Comparison of ENCODE assay signal across 9 mouse cellular contexts in the genomic region with DNA sequence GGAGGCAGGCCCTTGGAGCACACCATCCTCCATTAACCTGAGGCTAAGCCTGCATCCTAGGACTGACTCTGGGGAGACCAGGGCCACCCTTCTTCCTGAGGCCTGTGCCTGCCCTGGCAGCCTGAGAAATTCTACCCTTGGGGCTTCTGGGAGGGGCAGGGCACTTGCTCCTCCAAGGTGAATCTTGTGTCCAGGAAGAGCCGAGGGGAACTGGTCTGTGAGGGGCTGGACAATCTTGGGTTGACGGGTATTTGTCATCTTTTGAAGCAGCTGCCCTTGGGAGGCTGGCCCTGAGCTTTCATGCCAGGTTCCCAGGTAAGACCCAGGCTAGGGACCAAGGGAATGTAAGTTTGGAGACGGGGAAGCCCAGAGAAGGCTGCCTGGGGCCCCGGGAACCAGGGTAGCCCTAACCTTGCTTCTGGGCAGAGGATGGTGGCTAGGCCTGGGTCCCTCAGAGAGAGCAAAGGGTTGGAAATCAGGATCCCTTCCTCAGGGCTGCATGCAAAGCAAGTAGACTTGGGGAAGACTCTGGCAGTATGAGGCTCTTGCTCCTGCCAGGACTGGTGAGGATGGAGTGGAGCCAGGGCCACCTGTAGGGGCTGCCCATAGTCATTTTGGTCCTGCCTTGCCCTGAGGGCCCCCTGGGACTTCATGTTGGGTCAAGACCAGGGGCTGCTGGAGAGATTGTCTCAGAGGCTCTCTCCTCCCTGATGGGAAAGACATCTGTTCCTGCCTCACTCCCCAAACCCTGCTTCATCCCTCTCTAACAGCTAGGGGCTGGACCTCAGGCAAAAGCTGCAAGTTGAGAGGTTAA. TPM values are rescaled to one million over a fixed set of nuclear protein-coding genes. Genes with fewer than 3 reads are reported as not detected.
DNase-seq lines count a peak whose midpoint lies in the region; ATAC-seq and TF ChIP-seq lines count a peak whose summit lies in the region.
"Had no signal": no experiment of that assay in that cellular context is flagged by ENCODE, and none has a peak within 500 bp of the region (broad histone marks: within the 10 kb centered on the region; RNA-seq: fewer than 3 reads in every experiment).

No protein-coding gene starts in this region.

- TF ChIP-seq CTCF in liver, postnatal 0 days (IDR thresholded peaks at IDR 0.05; ENCODE audit: low read depth): no peak

- peak overlapping the region; percentile 38; the same call in 1 of the 2 replicates for H3K27ac ChIP-seq in liver, embryonic 11.5 days (ENCODE audit: low read depth, low read length)
- no peak overlapping the region for H3K27ac ChIP-seq in liver, postnatal 0 days (ENCODE audit: low read depth)
- 0 out of 2 replicates have a peak overlapping the region, but pooled peaks have one; percentile 6 for H3K27ac ChIP-seq in hindbrain, embryonic 11.5 days (ENCODE audit: low read depth, low read length)
- H3K27ac ChIP-seq in midbrain, embryonic 14.5 days (replicated peaks; ENCODE audit: low read depth, low read length): no peak overlapping the region
- H3K27ac ChIP-seq: limb, embryonic 12.5 days had no signal

- no peak for TF ChIP-seq EP300 in liver, postnatal 0 days (IDR thresholded peaks at IDR 0.05; ENCODE audit: low read depth)

- H3K4me3 ChIP-seq in erythroblast, embryonic 14.5 days (replicated peaks): peak overlapping the region; percentile 64
- peak overlapping the region; percentile 91; the same call in 1 of the 2 replicates for H3K4me3 ChIP-seq in liver, embryonic 11.5 days (ENCODE audit: low read depth, low read length)
- H3K4me3 ChIP-seq in liver, postnatal 0 days (ENCODE audit: low read depth, low read length): no peak overlapping the region
- H3K4me3 ChIP-seq in hindbrain, embryonic 11.5 days (ENCODE audit: low read depth, low read length): no peak overlapping the region
- H3K4me3 ChIP-seq in midbrain, embryonic 14.5 days (replicated peaks; ENCODE audit: low read depth, low read length): no peak overlapping the region

- H3K4me1 ChIP-seq in erythroblast, embryonic 14.5 days (ENCODE audit: control insufficient read depth): peaks cover 91% of the 10 kb centered on the region
- H3K4me1 ChIP-seq in liver, embryonic 11.5 days (replicated peaks; ENCODE audit: control insufficient read depth, insufficient read depth, low read length): peaks cover 39% of the 10 kb centered on the region
- H3K4me1 ChIP-seq in liver, postnatal 0 days (ENCODE audit: insufficient read depth): peaks cover 32% of the 10 kb centered on the region
- peaks cover 5% of the 10 kb centered on the region; the same call in 1 of the 2 replicates for H3K4me1 ChIP-seq in hindbrain, embryonic 11.5 days (replicated peaks; ENCODE audit: control insufficient read depth, insufficient read depth, low read length)
- peaks cover 31% of the 10 kb centered on the region for H3K4me1 ChIP-seq in midbrain, embryonic 14.5 days (ENCODE audit: control insufficient read depth, insufficient read depth, low read length)

- peak overlapping the region; percentile 99 for H3K4me2 ChIP-seq in liver, embryonic 11.5 days
- no peak overlapping the region for H3K4me2 ChIP-seq in liver, postnatal 0 days (ENCODE audit: low read depth, low read length)
- H3K4me2 ChIP-seq in hindbrain, embryonic 11.5 days (replicated peaks; ENCODE audit: low read depth, low read length): no peak overlapping the region
- peak overlapping the region; percentile 100; the same call in 1 of the 2 replicates for H3K4me2 ChIP-seq in midbrain, embryonic 14.5 days (ENCODE audit: low read length)

- H3K27me3 ChIP-seq in erythroblast, embryonic 14.5 days (ENCODE audit: control insufficient read depth): no peaks in the 10 kb centered on the region
- H3K27me3 ChIP-seq in liver, embryonic 11.5 days (replicated peaks; ENCODE audit: control insufficient read depth, insufficient read depth, low read length): no peaks in the 10 kb centered on the region
- H3K27me3 ChIP-seq in liver, postnatal 0 days (ENCODE audit: insufficient read depth, low read length): no peaks in the 10 kb centered on the region
- H3K27me3 ChIP-seq in hindbrain, embryonic 11.5 days (ENCODE audit: control insufficient read depth, insufficient read depth, low read length): no peaks in the 10 kb centered on the region
- no peaks in the 10 kb centered on the region for H3K27me3 ChIP-seq in midbrain, embryonic 14.5 days (ENCODE audit: control insufficient read depth, insufficient read depth, low read length)
- H3K27me3 ChIP-seq: limb, embryonic 12.5 days had no signal

- H3K9me3 ChIP-seq in erythroblast, embryonic 14.5 days (ENCODE audit: control insufficient read depth, low read length): no peaks in the 10 kb centered on the region
- no peaks in the 10 kb centered on the region for H3K9me3 ChIP-seq in liver, embryonic 11.5 days (ENCODE audit: control insufficient read depth, low read length)
- no peaks in the 10 kb centered on the region for H3K9me3 ChIP-seq in liver, postnatal 0 days (ENCODE audit: low read length)
- H3K9me3 ChIP-seq in hindbrain, embryonic 11.5 days (ENCODE audit: control insufficient read depth, low read length): no peaks in the 10 kb centered on the region
- no peaks in the 10 kb centered on the region for H3K9me3 ChIP-seq in midbrain, embryonic 14.5 days (ENCODE audit: control insufficient read depth, low read length)
- H3K9me3 ChIP-seq: limb, embryonic 12.5 days had no signal

- ATAC-seq in erythroblast, adult 5-6 weeks (replicated peaks; ENCODE audit: low FRiP score, poor library complexity, severe bottlenecking): no peak
- ATAC-seq in liver, embryonic 11.5 days (replicated peaks; ENCODE audit: low FRiP score): no peak
- ATAC-seq in liver, postnatal 0 days: no peak
- no peak for ATAC-seq in hindbrain, embryonic 11.5 days (ENCODE audit: low FRiP score)
- no peak for ATAC-seq in midbrain, embryonic 14.5 days (ENCODE audit: low FRiP score, low TSS enrichment)

- H3K9ac ChIP-seq in liver, embryonic 11.5 days (ENCODE audit: low read depth, low read length): peak overlapping the region; percentile 97
- no peak overlapping the region for H3K9ac ChIP-seq in liver, postnatal 0 days (replicated peaks)
- H3K9ac ChIP-seq in hindbrain, embryonic 11.5 days (ENCODE audit: low read depth, low read length): no peak overlapping the region
- H3K9ac ChIP-seq in midbrain, embryonic 14.5 days (replicated peaks; ENCODE audit: low read length): peak overlapping the region; percentile 82; the same call in 1 of the 2 replicates

- H3K36me3 ChIP-seq in erythroblast, embryonic 14.5 days (ENCODE audit: control insufficient read depth): peaks cover 81% of the 10 kb centered on the region
- peaks cover 60% of the 10 kb centered on the region for H3K36me3 ChIP-seq in liver, embryonic 11.5 days (ENCODE audit: control insufficient read depth, insufficient read depth, low read length)
- peaks cover 59% of the 10 kb centered on the region for H3K36me3 ChIP-seq in liver, postnatal 0 days (replicated peaks; ENCODE audit: insufficient read depth, low read length)
- H3K36me3 ChIP-seq in hindbrain, embryonic 11.5 days (ENCODE audit: control insufficient read depth, insufficient read depth, low read length): peaks cover 33% of the 10 kb centered on the region
- peaks cover 72% of the 10 kb centered on the region for H3K36me3 ChIP-seq in midbrain, embryonic 14.5 days (ENCODE audit: control insufficient read depth, insufficient read depth, low read length)

- no peak for DNase-seq in liver, embryonic 11.5 days (ENCODE audit: low spot score)
- no peak for DNase-seq in liver, postnatal 0 days
- DNase-seq in hindbrain, embryonic 11.5 days (ENCODE audit: low spot score): no peak
- DNase-seq in midbrain, embryonic 14.5 days: no peak
- no peak for DNase-seq in thymus, postnatal 14 days
- no peak for DNase-seq in embryo, embryonic 11 days

- WGBS in liver, embryonic 11.5 days: 83% methylated on average over 4 of the region's 4 CpGs
- WGBS in liver, postnatal 0 days (ENCODE audit: insufficient replicate concordance): 87% methylated on average over 4 of the region's 4 CpGs
- WGBS in hindbrain, embryonic 11.5 days: 87% methylated on average over 4 of the region's 4 CpGs
- 85% methylated on average over 4 of the region's 4 CpGs for WGBS in midbrain, embryonic 14.5 days

RNA-seq across cellular contexts. Expression of gene Nme3, which starts 1.9 kb away (rescaled TPM):
- polyA plus RNA-seq in erythroblast, embryonic 14.5 days (2012): 14.9 and 16.7 TPM in 2 replicates
- total RNA-seq in erythroblast, adult 5-6 weeks (2015; ENCODE audit: low replicate concordance): 15.0 and 18.3 TPM in 2 replicates
- total RNA-seq in erythroblast, adult 5-6 weeks (2017; ENCODE audit: low replicate concordance): 29.1 and 32.2 TPM in 2 replicates
- 70.5 and 76.3 TPM in 2 replicates for polyA plus RNA-seq in liver, embryonic 11.5 days (2014; fragmentation: Nextera tagmentation; extraction: Ambion mirVana)
- polyA plus RNA-seq in liver, postnatal 0 days (2015; fragmentation: Nextera tagmentation; extraction: Ambion mirVana): 37.1 and 37.8 TPM in 2 replicates
- 45.9 and 49.7 TPM in 2 replicates for polyA plus RNA-seq in hindbrain, embryonic 11.5 days (2014; fragmentation: Nextera tagmentation; extraction: Ambion mirVana)
- polyA plus RNA-seq in midbrain, embryonic 14.5 days (2014; fragmentation: Nextera tagmentation; extraction: Ambion mirVana): 77.4 and 112 TPM in 2 replicates

RNA-seq across cellular contexts. Expression of gene Mrps34, which starts 3.3 kb away (rescaled TPM):
- 6.4 and 7.5 TPM in 2 replicates for polyA plus RNA-seq in erythroblast, embryonic 14.5 days (2012)
- 4.8 and 7.1 TPM in 2 replicates for total RNA-seq in erythroblast, adult 5-6 weeks (2015; ENCODE audit: low replicate concordance)
- 2.0 and 5.0 TPM in 2 replicates for total RNA-seq in erythroblast, adult 5-6 weeks (2017; ENCODE audit: low replicate concordance)
- 123 and 129 TPM in 2 replicates for polyA plus RNA-seq in liver, embryonic 11.5 days (2014; fragmentation: Nextera tagmentation; extraction: Ambion mirVana)
- polyA plus RNA-seq in liver, postnatal 0 days (2015; fragmentation: Nextera tagmentation; extraction: Ambion mirVana): 99.6 and 101 TPM in 2 replicates
- polyA plus RNA-seq in hindbrain, embryonic 11.5 days (2014; fragmentation: Nextera tagmentation; extraction: Ambion mirVana): 70.5 and 73.3 TPM in 2 replicates
- 74.7 and 86.7 TPM in 2 replicates for polyA plus RNA-seq in midbrain, embryonic 14.5 days (2014; fragmentation: Nextera tagmentation; extraction: Ambion mirVana)

RNA-seq across cellular contexts. Expression of gene Eme2, which starts 3.4 kb away (rescaled TPM):
- 1.7 and 1.8 TPM in 2 replicates for polyA plus RNA-seq in erythroblast, embryonic 14.5 days (2012)
- 7.1 and 8.6 TPM in 2 replicates for total RNA-seq in erythroblast, adult 5-6 weeks (2015; ENCODE audit: low replicate concordance)
- 10.9 and 12.4 TPM in 2 replicates for total RNA-seq in erythroblast, adult 5-6 weeks (2017; ENCODE audit: low replicate concordance)
- polyA plus RNA-seq in liver, embryonic 11.5 days (2014; fragmentation: Nextera tagmentation; extraction: Ambion mirVana): 21.9 and 23.4 TPM in 2 replicates
- 11.3 and 11.9 TPM in 2 replicates for polyA plus RNA-seq in liver, postnatal 0 days (2015; fragmentation: Nextera tagmentation; extraction: Ambion mirVana)
- polyA plus RNA-seq in hindbrain, embryonic 11.5 days (2014; fragmentation: Nextera tagmentation; extraction: Ambion mirVana): 22.7 and 24.2 TPM in 2 replicates
- 21.6 and 26.9 TPM in 2 replicates for polyA plus RNA-seq in midbrain, embryonic 14.5 days (2014; fragmentation: Nextera tagmentation; extraction: Ambion mirVana)

RNA-seq across cellular contexts. Expression of gene Spsb3, which starts 11.8 kb away (rescaled TPM):
- 9.2 and 10.3 TPM in 2 replicates for polyA plus RNA-seq in erythroblast, embryonic 14.5 days (2012)
- 20.4 and 49.3 TPM in 2 replicates for total RNA-seq in erythroblast, adult 5-6 weeks (2015; ENCODE audit: low replicate concordance)
- total RNA-seq in erythroblast, adult 5-6 weeks (2017; ENCODE audit: low replicate concordance): 28.2 and 35.1 TPM in 2 replicates
- 35.0 and 40.9 TPM in 2 replicates for polyA plus RNA-seq in liver, embryonic 11.5 days (2014; fragmentation: Nextera tagmentation; extraction: Ambion mirVana)
- polyA plus RNA-seq in liver, postnatal 0 days (2015; fragmentation: Nextera tagmentation; extraction: Ambion mirVana): 43.5 and 45.5 TPM in 2 replicates
- polyA plus RNA-seq in hindbrain, embryonic 11.5 days (2014; fragmentation: Nextera tagmentation; extraction: Ambion mirVana): 43.4 and 46.5 TPM in 2 replicates
- polyA plus RNA-seq in midbrain, embryonic 14.5 days (2014; fragmentation: Nextera tagmentation; extraction: Ambion mirVana): 77.3 and 93.2 TPM in 2 replicates

RNA-seq across cellular contexts. Expression of gene Nubp2, which starts 12.1 kb away (rescaled TPM):
- polyA plus RNA-seq in erythroblast, embryonic 14.5 days (2012): 7.5 and 12.0 TPM in 2 replicates
- 25.4 and 31.6 TPM in 2 replicates for total RNA-seq in erythroblast, adult 5-6 weeks (2015; ENCODE audit: low replicate concordance)
- total RNA-seq in erythroblast, adult 5-6 weeks (2017; ENCODE audit: low replicate concordance): 10.6 and 11.4 TPM in 2 replicates
- 123 and 135 TPM in 2 replicates for polyA plus RNA-seq in liver, embryonic 11.5 days (2014; fragmentation: Nextera tagmentation; extraction: Ambion mirVana)
- 41.5 and 46.4 TPM in 2 replicates for polyA plus RNA-seq in liver, postnatal 0 days (2015; fragmentation: Nextera tagmentation; extraction: Ambion mirVana)
- 77.6 and 84.2 TPM in 2 replicates for polyA plus RNA-seq in hindbrain, embryonic 11.5 days (2014; fragmentation: Nextera tagmentation; extraction: Ambion mirVana)
- 70.4 and 73.3 TPM in 2 replicates for polyA plus RNA-seq in midbrain, embryonic 14.5 days (2014; fragmentation: Nextera tagmentation; extraction: Ambion mirVana)

Comparison
In these comparisons a context has a peak if more than half of its experiments do, and no peak if none do; other contexts are left out.
1. H3K4me3 ChIP-seq: peak in erythroblast, embryonic 14.5 days (single experiment) and liver, embryonic 11.5 days (single experiment); none in liver, postnatal 0 days (single experiment), hindbrain, embryonic 11.5 days (single experiment) and midbrain, embryonic 14.5 days (single experiment).
2. H3K27ac ChIP-seq: peak in liver, embryonic 11.5 days (single experiment) and hindbrain, embryonic 11.5 days (single experiment); none in liver, postnatal 0 days (single experiment) and midbrain, embryonic 14.5 days (single experiment).
3. H3K4me2 ChIP-seq: peak in liver, embryonic 11.5 days (single experiment) and midbrain, embryonic 14.5 days (single experiment); none in liver, postnatal 0 days (single experiment) and hindbrain, embryonic 11.5 days (single experiment).
4. H3K9ac ChIP-seq: peak in liver, embryonic 11.5 days (single experiment) and midbrain, embryonic 14.5 days (single experiment); none in liver, postnatal 0 days (single experiment) and hindbrain, embryonic 11.5 days (single experiment).